Mouse (Mus musculus) ES-Bruce4 (cell line): ENCODE measurements at regions not wholly inside any gene's neighbourhood (a gene's known extent, or its start where the extent isn't known, plus 50 kb on each side); places are given as distances from the start of the nearest gene placed in this dataset.

ENCODE experiments used
- H3K27ac ChIP-seq: 2 replicates; pipeline ENCODE4 v1.5.1; 2012; ENCODE audit warnings: low read length, inconsistent platforms; ENCODE audit not compliant: insufficient read depth
- H3K27me3 ChIP-seq: 2 replicates; pipeline ENCODE4 v1.6.1; 2012; ENCODE audit warnings: mild to moderate bottlenecking, low read length, inconsistent platforms; ENCODE audit not compliant: control insufficient read depth, poor library complexity, insufficient read depth, severe bottlenecking
- H3K36me3 ChIP-seq: 2 replicates; pipeline ENCODE4 v1.6.1; 2012; ENCODE audit warnings: inconsistent platforms, mild to moderate bottlenecking, low read length, moderate library complexity; ENCODE audit not compliant: control insufficient read depth, poor library complexity, insufficient read depth, severe bottlenecking
- H3K4me1 ChIP-seq: one replicate; pipeline ENCODE4 v1.8.1; 2011; ENCODE audit warnings: low read length; ENCODE audit not compliant: control insufficient read depth, insufficient read depth
- H3K4me3 ChIP-seq: 2 replicates; pipeline ENCODE4 v1.5.1; 2011; ENCODE audit warnings: low read depth, mild to moderate bottlenecking, low read length
- H3K9ac ChIP-seq: 2 replicates; pipeline ENCODE4 v1.6.1; 2012; ENCODE audit warnings: low read depth, mild to moderate bottlenecking, inconsistent platforms; ENCODE audit not compliant: poor library complexity, severe bottlenecking
- H3K9me3 ChIP-seq: replicated peaks from 2 replicates; pipeline ENCODE4 v1.6.1; 2012; ENCODE audit warnings: mild to moderate bottlenecking, low read length, inconsistent platforms; ENCODE audit not compliant: control insufficient read depth, poor library complexity, insufficient read depth, severe bottlenecking
- CTCF ChIP-seq: IDR thresholded peaks from one replicate; pipeline ENCODE4 v1.8.1; 2011; ENCODE audit warnings: low read depth, low read length
- EP300 ChIP-seq: IDR thresholded peaks from 2 replicates; pipeline ENCODE4 v1.6.1; 2011; ENCODE audit warnings: low read depth, low read length; ENCODE audit not compliant: insufficient read depth
- POLR2A ChIP-seq: IDR thresholded peaks from one replicate; pipeline ENCODE4 v1.8.1; 2011; ENCODE audit warnings: low read length; ENCODE audit not compliant: insufficient read depth

DNA sequence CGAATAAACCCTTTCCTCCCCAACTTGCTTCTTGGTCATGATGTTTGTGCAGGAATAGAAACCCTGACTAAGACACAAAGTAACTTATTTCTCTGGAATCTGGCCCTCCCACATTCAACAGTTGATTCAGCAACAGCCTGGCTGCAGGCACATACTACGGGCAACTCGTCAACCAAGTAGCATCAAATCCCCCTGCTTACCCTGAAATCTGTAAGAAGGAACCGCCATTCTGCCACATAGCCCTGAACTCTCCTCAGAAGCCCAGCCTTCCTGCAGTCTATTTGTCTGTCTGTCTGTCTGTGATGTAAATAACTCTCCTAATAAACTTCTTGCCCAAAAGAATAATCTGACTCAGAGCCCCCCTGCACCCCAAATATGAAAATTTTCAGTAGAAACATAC, 73.9 kb downstream of the Il12a start:
- no peaks in the 10 kb centered on the region for H3K9me3 ChIP-seq
- H3K27ac ChIP-seq = no peak overlapping the region
- TF ChIP-seq CTCF (no peak), EP300 (no peak), POLR2A (no peak)
- H3K4me1 ChIP-seq = peaks cover 9% of the 10 kb centered on the region
- H3K4me3 ChIP-seq = no peak overlapping the region
- no peak overlapping the region for H3K9ac ChIP-seq
- H3K36me3 ChIP-seq = no peaks in the 10 kb centered on the region
- H3K27me3 ChIP-seq = no peaks in the 10 kb centered on the region

DNA sequence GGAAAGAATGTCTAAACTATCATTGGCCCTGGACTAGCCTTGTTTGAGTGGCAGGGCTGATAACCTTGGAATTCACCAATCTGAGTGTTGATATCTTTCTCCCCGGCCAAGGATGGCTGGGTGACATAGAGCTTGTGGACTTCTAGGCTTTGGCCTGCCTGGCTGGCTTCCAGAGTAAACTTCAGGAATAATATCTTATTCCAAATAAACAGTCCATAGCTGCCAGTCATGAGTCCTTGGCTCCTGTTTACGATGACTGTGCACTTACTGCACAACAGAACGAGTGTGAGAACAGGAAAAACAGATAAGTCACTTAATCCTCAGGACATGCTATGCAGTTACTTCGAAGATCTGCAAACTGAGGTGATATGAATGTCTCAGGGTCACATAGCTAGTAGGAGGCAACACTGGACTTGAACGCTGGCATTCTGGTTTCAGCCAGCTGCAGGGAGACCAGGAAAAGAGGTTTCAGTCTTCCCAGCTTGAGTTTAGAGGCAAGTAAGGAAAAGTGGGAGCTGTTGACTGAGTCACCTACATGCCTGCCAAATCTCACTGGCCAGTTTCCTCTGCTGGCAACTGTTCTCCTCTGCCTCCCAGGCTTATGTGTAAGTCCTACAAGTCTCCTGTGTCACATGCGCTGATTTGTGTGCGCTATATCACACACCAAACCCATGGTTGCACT, 74.6 kb downstream of the Il12a start:
- TF ChIP-seq CTCF (no peak), EP300 (no peak), POLR2A (no peak)
- Histone ChIP-seq H3K27me3 (no peaks in the 10 kb centered on the region), H3K36me3 (no peaks in the 10 kb centered on the region), H3K4me3 (no peak overlapping the region), H3K27ac (no peak overlapping the region), H3K9ac (no peak overlapping the region), H3K9me3 (no peaks in the 10 kb centered on the region), H3K4me1 (peaks cover 6% of the 10 kb centered on the region)

DNA sequence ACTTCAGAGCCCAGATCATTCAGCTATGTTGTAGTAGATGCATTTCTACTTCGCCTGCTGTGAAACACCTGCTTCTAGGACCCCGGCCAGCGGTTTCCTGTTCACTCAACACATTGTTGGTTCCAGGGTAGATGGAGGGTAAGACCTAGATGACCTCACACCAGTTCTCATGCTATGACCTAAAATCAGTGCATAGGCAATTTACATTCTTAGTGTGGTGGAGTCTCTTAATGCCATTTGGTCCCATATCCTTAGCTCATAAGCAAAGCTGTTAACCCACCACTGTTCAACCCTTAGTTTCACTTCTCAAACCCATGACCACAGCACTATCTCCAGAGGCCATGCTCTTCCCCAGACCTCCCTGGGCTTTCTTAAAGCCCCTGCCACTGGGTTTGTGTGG, 81.1 kb downstream of the Il12a start:
- no peaks in the 10 kb centered on the region for H3K36me3 ChIP-seq
- no peaks in the 10 kb centered on the region for H3K4me1 ChIP-seq
- TF ChIP-seq CTCF (no peak), POLR2A (no peak), EP300 (no peak)
- H3K27ac ChIP-seq = no peak overlapping the region
- H3K9me3 ChIP-seq = no peaks in the 10 kb centered on the region
- H3K27me3 ChIP-seq = no peaks in the 10 kb centered on the region
- H3K9ac ChIP-seq = no peak overlapping the region
- H3K4me3 ChIP-seq = no peak overlapping the region

DNA sequence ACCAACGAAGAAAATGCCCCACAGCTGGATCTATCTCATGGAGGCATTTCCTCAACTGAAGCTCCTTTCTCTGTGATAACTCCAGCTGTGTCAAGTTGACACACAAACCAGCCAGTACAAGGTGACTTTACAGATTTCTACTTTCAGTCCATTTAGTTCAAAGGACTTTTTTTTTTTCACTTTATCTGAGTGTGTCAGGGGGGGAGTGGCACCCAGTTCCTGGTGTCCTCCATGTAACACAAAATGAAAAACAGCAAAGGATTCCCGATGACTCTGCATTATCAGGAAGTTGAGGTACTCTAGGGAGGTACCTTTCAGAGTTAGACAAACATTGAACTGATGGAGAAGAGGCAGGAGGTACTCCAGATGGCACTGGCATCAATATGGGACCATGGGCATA, 87.4 kb downstream of the Il12a start:
- Histone ChIP-seq H3K9ac (no peak overlapping the region), H3K4me1 (no peaks in the 10 kb centered on the region), H3K4me3 (no peak overlapping the region), H3K27ac (no peak overlapping the region), H3K9me3 (no peaks in the 10 kb centered on the region), H3K36me3 (no peaks in the 10 kb centered on the region), H3K27me3 (no peaks in the 10 kb centered on the region)
- no peak for TF ChIP-seq EP300
- no peak for TF ChIP-seq CTCF
- no peak for TF ChIP-seq POLR2A

DNA sequence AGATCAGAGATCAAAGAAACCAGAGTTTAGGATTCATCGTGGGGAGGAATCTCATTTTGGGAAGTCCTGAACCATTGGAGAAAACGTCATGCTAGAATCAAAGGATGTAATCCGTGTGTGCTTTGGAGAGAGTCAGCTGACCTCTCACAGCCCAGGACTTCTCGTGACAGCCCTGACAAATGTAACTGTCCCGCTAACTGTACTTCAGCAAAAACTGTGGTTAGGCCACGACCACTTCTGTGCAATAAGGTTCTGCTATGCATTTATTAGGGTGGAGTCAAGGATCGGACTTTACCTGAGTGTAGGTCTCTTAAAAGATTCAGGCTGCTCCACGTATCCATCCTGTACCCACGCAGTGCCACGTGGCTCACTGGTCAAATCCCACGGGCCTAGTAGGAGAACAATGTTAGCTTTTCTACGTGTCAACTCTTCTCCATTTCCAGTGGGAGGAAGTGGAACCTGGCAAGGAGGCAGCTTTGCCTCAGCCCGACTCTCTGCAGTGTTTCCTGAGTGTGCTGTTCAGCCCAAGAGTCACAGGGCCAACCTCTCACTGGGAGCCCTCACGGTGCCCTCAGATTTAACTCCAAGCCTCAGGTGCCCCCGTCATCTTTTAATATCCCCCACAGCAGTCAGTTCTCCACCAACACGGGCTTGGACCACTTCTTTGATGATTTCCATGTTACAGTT, 88.1 kb downstream of the Il12a start:
- TF ChIP-seq EP300 (no peak), POLR2A (no peak), CTCF (no peak)
- Histone ChIP-seq H3K9ac (no peak overlapping the region), H3K4me3 (no peak overlapping the region), H3K27ac (no peak overlapping the region), H3K27me3 (no peaks in the 10 kb centered on the region), H3K4me1 (no peaks in the 10 kb centered on the region), H3K9me3 (no peaks in the 10 kb centered on the region), H3K36me3 (no peaks in the 10 kb centered on the region)

DNA sequence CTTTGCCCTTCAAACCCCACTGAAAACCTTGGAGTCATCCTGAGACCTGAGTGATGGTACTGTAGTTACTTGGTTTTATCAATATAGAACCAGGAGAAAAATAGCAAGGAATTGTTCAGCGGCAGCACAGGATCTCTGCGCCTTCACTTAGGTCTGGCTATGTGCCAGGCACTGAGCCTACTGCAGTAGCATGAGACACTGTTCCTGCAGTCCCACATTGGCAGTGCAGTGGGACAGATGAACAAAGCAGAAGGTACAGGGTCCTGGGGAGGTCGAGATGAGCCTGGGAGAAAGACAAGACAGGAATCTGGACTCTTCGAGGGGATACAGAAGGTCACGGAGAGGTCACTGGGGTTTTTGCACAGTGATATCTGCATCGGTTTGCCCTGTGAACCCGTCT, 88.5 kb upstream of the 1110032F04Rik start:
- H3K4me1 ChIP-seq = no peaks in the 10 kb centered on the region
- H3K27ac ChIP-seq = no peak overlapping the region
- H3K4me3 ChIP-seq = no peak overlapping the region
- H3K9ac ChIP-seq = no peak overlapping the region
- H3K9me3 ChIP-seq = no peaks in the 10 kb centered on the region
- no peaks in the 10 kb centered on the region for H3K27me3 ChIP-seq
- TF ChIP-seq POLR2A = no peak
- no peak for TF ChIP-seq CTCF
- no peak for TF ChIP-seq EP300
- H3K36me3 ChIP-seq = no peaks in the 10 kb centered on the region
